ENCODE assay signal across 23 mouse cellular contexts in genomic region chr4:86905869-86906268, GRCm38 (mm10).
"Had no signal": no experiment of that assay in that cellular context is flagged by ENCODE, and none has a peak within 500 bp of the region (broad histone marks: within the 10 kb centered on the region; RNA-seq: fewer than 3 reads in every experiment).

No protein-coding gene starts in this region.

- DNase-seq: forebrain, postnatal 0 days; gastrocnemius, postnatal 14 days; gastrocnemius, postnatal 36 days; heart, adult 11 months; heart, adult 2 months; heart, postnatal 14 days; heart, postnatal 36 days; kidney, adult 11 months; kidney, adult 9 months; kidney, postnatal 14 days; kidney, postnatal 36 days; layer of hippocampus, adult 9-11 months; layer of hippocampus, postnatal 36 days; left cerebral cortex, postnatal 4 days had no signal

- H3K9me3 ChIP-seq: heart, embryonic 13.5 days; heart, embryonic 15.5 days; hindbrain, embryonic 13.5 days; hindbrain, embryonic 15.5 days; limb, embryonic 13.5 days; limb, embryonic 15.5 days had no signal

- H3K9ac ChIP-seq: forebrain, postnatal 0 days; heart, embryonic 13.5 days; heart, embryonic 15.5 days; hindbrain, embryonic 13.5 days; hindbrain, embryonic 15.5 days; limb, embryonic 13.5 days; limb, embryonic 15.5 days had no signal

- H3K36me3 ChIP-seq: heart, embryonic 15.5 days; hindbrain, embryonic 13.5 days; hindbrain, embryonic 15.5 days; limb, embryonic 13.5 days; limb, embryonic 15.5 days had no signal

- ATAC-seq: forebrain, postnatal 0 days; hindbrain, postnatal 0 days; intestine, embryonic 16.5 days had no signal

- H3K4me2 ChIP-seq: heart, embryonic 11.5 days; heart, embryonic 13.5 days; heart, embryonic 15.5 days; hindbrain, embryonic 13.5 days; hindbrain, embryonic 15.5 days; limb, embryonic 13.5 days; limb, embryonic 15.5 days had no signal

- H3K4me3 ChIP-seq: heart, adult 2 months; heart, embryonic 13.5 days; heart, embryonic 15.5 days; hindbrain, embryonic 13.5 days; hindbrain, embryonic 15.5 days; limb, embryonic 13.5 days; limb, embryonic 15.5 days had no signal

- H3K27ac ChIP-seq: heart, adult 2 months; heart, embryonic 13.5 days; heart, embryonic 15.5 days; hindbrain, embryonic 13.5 days; hindbrain, embryonic 15.5 days; hindbrain, postnatal 0 days; limb, embryonic 13.5 days; limb, embryonic 15.5 days had no signal

- H3K4me1 ChIP-seq: heart, embryonic 15.5 days; hindbrain, embryonic 13.5 days; hindbrain, embryonic 15.5 days; limb, embryonic 13.5 days; limb, embryonic 15.5 days had no signal

- H3K27me3 ChIP-seq: heart, embryonic 13.5 days; heart, embryonic 15.5 days; hindbrain, embryonic 13.5 days; hindbrain, embryonic 15.5 days; limb, embryonic 13.5 days; limb, embryonic 15.5 days had no signal
